Mouse (Mus musculus): ENCODE results near the gene 1700021F05Rik. TPM values are rescaled to one million over a fixed set of nuclear protein-coding genes. Genes with fewer than 3 reads are reported as not detected.

Gene 1700021F05Rik
- polyA plus RNA-seq, 1 experiment from 2014 or later = 67.4 TPM

DNA sequence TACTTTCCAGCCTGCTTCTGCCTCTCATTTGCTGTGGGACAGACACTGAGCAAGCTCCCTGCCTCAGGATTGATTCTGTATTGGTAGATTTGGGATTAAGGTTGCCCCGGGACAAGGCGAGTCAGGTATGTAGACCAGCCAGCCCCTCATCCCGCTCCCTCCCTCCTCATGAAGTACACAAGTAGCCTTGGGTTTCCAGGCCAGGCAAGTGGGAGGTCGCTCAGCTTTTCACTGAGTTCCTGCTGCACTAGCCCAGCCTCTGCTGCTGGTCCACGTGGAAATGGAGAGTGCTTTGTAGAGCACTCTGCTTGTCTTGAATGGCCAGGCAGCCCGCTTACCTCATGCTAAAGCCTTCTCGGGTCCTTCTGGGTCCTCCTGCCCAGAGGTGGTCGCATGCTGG is 50.8 kb downstream of the 1700021F05Rik start:
- Histone ChIP-seq H3K9me3 (replicated peaks) (no peaks in the 10 kb centered on the region), H3K36me3 (peaks cover 32% of the 10 kb centered on the region), H3K27me3 (ENCODE audit: low read depth, poor library complexity, severe bottlenecking) (no peaks in the 10 kb centered on the region), H3K4me1 (peaks cover 28% of the 10 kb centered on the region), H3K27ac (replicated peaks) (no peak overlapping the region; the same call in 1 of the 2 replicates), H3K4me3 (no peak overlapping the region)
- WGBS = 77% methylated on average over 8 of the region's 8 CpGs
- DNase-seq (ENCODE audit: low spot score) = no peak

DNA sequence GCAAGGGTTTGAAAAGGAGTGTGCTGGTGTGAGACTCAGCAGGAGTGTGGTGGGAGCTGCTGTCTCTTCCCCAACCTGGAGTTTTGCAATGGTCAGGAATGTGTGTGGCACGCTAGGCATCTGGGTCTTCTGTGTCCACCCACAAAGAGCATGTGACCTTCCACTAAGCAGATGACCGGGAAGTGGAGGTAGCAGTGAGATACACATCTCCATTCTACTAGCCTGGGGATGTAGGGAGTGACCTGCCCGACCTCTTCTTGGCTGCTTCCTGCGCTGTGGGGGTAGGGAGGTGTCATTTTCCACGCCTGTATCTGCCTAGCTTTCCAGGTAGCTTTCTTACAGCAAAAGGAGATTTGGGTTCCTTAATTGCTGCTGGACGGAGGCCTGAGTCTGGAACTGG is 51.2 kb downstream of the 1700021F05Rik start:
- WGBS = 65% methylated on average over 6 of the region's 6 CpGs
- no peak overlapping the region for H3K4me3 ChIP-seq
- no peak for DNase-seq (ENCODE audit: low spot score)
- peaks cover 27% of the 10 kb centered on the region for H3K36me3 ChIP-seq
- no peaks in the 10 kb centered on the region for H3K9me3 ChIP-seq (replicated peaks)
- no peak overlapping the region for H3K27ac ChIP-seq (replicated peaks)
- H3K27me3 ChIP-seq (ENCODE audit: low read depth, poor library complexity, severe bottlenecking) = no peaks in the 10 kb centered on the region
- peaks cover 28% of the 10 kb centered on the region for H3K4me1 ChIP-seq

- Histone ChIP-seq H3K27me3 (ENCODE audit: low read depth, poor library complexity, severe bottlenecking) (no peaks in the 10 kb centered on the region), H3K4me3 (no peak overlapping the region), H3K36me3 (peaks cover 26% of the 10 kb centered on the region), H3K9me3 (replicated peaks) (no peaks in the 10 kb centered on the region), H3K4me1 (peaks cover 28% of the 10 kb centered on the region), H3K27ac (replicated peaks) (no peak overlapping the region)
- WGBS = 87% methylated on average over 7 of the region's 7 CpGs
- no peak for DNase-seq (ENCODE audit: low spot score)
These were observed 51.7 kb downstream of the 1700021F05Rik start for GRCm38 (mm10) chr10:43489139-43489538.

DNA sequence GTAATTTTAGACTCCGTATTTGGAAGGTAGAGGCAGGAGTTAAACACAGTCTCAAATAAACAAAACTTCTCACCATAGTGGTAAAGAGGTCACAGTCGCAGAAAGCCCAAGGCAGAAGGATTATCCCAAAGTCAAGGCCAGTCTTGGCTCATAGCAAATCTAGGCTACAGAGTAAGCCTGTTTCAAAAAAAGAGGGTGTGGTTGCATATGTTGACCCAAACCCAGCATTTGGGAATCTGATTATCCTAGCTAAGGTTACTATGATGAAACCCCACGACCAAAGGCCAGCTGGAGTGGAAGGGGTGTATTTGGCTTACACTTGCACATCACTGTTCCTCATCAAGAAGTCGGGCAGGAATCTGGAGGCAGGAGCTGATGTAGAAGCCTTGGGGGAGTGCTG is 52.5 kb downstream of the 1700021F05Rik start:
- Histone ChIP-seq H3K9me3 (replicated peaks) (no peaks in the 10 kb centered on the region), H3K27me3 (ENCODE audit: low read depth, poor library complexity, severe bottlenecking) (no peaks in the 10 kb centered on the region), H3K4me3 (no peak overlapping the region), H3K4me1 (peaks cover 33% of the 10 kb centered on the region), H3K27ac (replicated peaks) (no peak overlapping the region), H3K36me3 (peaks cover 19% of the 10 kb centered on the region)
- no peak for DNase-seq (ENCODE audit: low spot score)
- WGBS = 85% methylated on average over 4 of the region's 4 CpGs

- 96% methylated on average over 3 of the region's 3 CpGs for WGBS
- H3K36me3 ChIP-seq = peaks cover 14% of the 10 kb centered on the region; the same call in 1 of the 2 replicates
- no peak for DNase-seq (ENCODE audit: low spot score)
- no peak overlapping the region for H3K4me3 ChIP-seq
- H3K27ac ChIP-seq (replicated peaks) = no peak overlapping the region
- H3K27me3 ChIP-seq (ENCODE audit: low read depth, poor library complexity, severe bottlenecking) = no peaks in the 10 kb centered on the region
- peaks cover 40% of the 10 kb centered on the region for H3K4me1 ChIP-seq
- H3K9me3 ChIP-seq (replicated peaks) = no peaks in the 10 kb centered on the region
These were observed 53.3 kb downstream of the 1700021F05Rik start for GRCm38 (mm10) chr10:43487441-43488010.

DNA sequence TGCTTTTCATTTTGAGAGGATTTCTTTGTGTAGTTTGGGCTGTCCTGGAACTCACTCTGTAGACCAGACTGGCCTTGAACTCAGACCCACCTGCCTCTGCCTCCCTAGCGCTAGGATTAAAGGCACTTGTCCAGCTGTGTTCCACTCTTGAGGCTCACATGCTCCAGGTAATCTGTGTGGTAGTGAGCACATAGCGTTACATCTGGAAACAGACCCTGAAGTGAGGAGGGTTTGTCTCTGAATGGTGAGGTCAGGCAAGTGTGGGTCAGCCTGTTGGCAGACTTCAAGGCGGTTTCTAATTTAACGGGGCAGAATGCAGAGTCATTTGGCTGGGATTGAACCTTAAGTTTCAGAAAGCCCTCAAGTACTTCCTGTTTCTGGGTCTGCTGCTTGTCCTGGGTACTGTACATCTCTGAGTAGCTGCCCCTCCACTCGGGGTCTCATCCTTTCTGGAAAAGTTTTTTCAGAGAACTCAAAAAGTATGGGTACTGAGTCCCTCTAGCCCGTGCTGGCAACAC is 55.0 kb downstream of the 1700021F05Rik start:
- Histone ChIP-seq H3K36me3 (peaks cover 14% of the 10 kb centered on the region; the same call in 1 of the 2 replicates), H3K4me3 (no peak overlapping the region), H3K27ac (replicated peaks) (no peak overlapping the region), H3K9me3 (replicated peaks) (no peaks in the 10 kb centered on the region), H3K4me1 (peaks cover 57% of the 10 kb centered on the region), H3K27me3 (ENCODE audit: low read depth, poor library complexity, severe bottlenecking) (no peaks in the 10 kb centered on the region)
- WGBS = 91% methylated on average over 6 of the region's 6 CpGs
- DNase-seq (ENCODE audit: low spot score) = no peak

GRCm38 (mm10) chr10:43483426-43483995 is 57.3 kb downstream of the 1700021F05Rik start:
- H3K27ac ChIP-seq (replicated peaks) = peak overlapping the region; percentile 63
- H3K4me3 ChIP-seq = peak overlapping the region; percentile 11; the same call in 1 of the 2 replicates
- no peaks in the 10 kb centered on the region for H3K27me3 ChIP-seq (ENCODE audit: low read depth, poor library complexity, severe bottlenecking)
- 61% methylated on average over 9 of the region's 9 CpGs for WGBS
- peaks cover 14% of the 10 kb centered on the region; the same call in 1 of the 2 replicates for H3K36me3 ChIP-seq
- H3K4me1 ChIP-seq = peaks cover 48% of the 10 kb centered on the region
- no peaks in the 10 kb centered on the region for H3K9me3 ChIP-seq (replicated peaks)
- no peak for DNase-seq (ENCODE audit: low spot score)

DNA sequence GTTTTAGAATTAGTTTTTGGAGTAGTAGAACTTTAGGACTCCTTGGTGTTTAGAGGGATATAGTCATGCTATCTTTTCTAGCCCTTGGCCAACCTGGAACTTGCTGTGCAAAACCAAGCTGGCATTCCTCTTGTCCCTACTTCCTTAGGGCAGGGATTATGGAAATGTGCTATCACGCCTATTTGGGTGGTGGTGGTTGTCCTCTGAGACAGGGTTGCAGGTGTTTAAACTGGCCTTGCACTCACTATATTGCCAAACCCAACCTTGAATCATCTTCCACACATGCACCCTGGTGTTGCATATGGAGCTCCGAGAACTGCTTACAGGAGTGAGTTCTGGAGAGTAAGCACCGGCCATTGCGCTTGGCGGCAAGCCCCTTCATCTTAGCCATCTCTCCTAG is 58.8 kb downstream of the 1700021F05Rik start:
- DNase-seq (ENCODE audit: low spot score) = no peak
- Histone ChIP-seq H3K27ac (replicated peaks) (no peak overlapping the region), H3K4me3 (no peak overlapping the region), H3K4me1 (peaks cover 51% of the 10 kb centered on the region), H3K9me3 (replicated peaks) (no peaks in the 10 kb centered on the region), H3K27me3 (ENCODE audit: low read depth, poor library complexity, severe bottlenecking) (no peaks in the 10 kb centered on the region), H3K36me3 (peaks cover 14% of the 10 kb centered on the region; the same call in 1 of the 2 replicates)
- WGBS = 88% methylated on average over 5 of the region's 5 CpGs

GRCm38 (mm10) chr10:43481179-43481578 is 59.6 kb downstream of the 1700021F05Rik start:
- H3K27me3 ChIP-seq (ENCODE audit: low read depth, poor library complexity, severe bottlenecking) = no peaks in the 10 kb centered on the region
- H3K9me3 ChIP-seq (replicated peaks) = no peaks in the 10 kb centered on the region
- no peak for DNase-seq (ENCODE audit: low spot score)
- H3K36me3 ChIP-seq = 0 out of 2 replicates have a peak, but pooled peaks cover 8% of the 10 kb centered on the region
- H3K4me1 ChIP-seq = peaks cover 58% of the 10 kb centered on the region
- H3K27ac ChIP-seq (replicated peaks) = no peak overlapping the region
- WGBS = 37% methylated on average over 4 of the region's 4 CpGs
- H3K4me3 ChIP-seq = peak overlapping the region; percentile 85

DNA sequence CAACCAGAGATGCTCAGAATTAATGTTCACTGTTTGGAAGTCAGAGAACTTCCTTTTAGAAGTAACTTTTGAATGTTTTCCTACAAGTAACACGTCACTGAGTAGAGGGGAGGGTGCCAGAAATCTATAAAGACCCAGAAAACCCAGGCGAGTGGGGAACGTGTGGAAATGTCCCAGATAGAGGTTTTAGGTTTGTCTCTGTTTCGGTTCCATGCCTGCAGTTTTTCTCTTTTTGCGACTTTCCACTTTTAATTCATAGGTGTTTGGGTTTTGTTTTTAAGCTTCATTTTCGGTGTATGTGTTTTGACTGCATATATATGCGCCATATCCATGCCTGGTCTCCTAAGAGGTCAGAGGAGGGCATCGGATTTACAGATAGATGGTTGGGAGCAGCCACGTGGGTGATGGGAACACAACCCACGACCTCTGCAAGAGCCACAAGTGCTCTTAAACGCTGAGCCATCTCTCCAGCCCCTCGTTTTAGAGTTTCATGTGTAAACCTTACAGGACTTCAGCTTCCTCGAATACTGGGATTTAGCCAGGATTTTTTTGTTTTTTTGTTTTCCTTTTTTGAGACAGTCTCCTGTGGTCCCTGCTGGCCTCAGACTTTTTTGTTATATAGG is 60.5 kb downstream of the 1700021F05Rik start:
- Histone ChIP-seq H3K4me1 (peaks cover 58% of the 10 kb centered on the region), H3K36me3 (0 out of 2 replicates have a peak, but pooled peaks cover 3% of the 10 kb centered on the region), H3K27me3 (ENCODE audit: low read depth, poor library complexity, severe bottlenecking) (no peaks in the 10 kb centered on the region), H3K4me3 (peak overlapping the region; percentile 85), H3K9me3 (replicated peaks) (no peaks in the 10 kb centered on the region), H3K27ac (replicated peaks) (peak overlapping the region; percentile 100)
- peak; percentile 18 for DNase-seq (ENCODE audit: low spot score)
- WGBS = 2% methylated on average over 13 of the region's 13 CpGs

DNA sequence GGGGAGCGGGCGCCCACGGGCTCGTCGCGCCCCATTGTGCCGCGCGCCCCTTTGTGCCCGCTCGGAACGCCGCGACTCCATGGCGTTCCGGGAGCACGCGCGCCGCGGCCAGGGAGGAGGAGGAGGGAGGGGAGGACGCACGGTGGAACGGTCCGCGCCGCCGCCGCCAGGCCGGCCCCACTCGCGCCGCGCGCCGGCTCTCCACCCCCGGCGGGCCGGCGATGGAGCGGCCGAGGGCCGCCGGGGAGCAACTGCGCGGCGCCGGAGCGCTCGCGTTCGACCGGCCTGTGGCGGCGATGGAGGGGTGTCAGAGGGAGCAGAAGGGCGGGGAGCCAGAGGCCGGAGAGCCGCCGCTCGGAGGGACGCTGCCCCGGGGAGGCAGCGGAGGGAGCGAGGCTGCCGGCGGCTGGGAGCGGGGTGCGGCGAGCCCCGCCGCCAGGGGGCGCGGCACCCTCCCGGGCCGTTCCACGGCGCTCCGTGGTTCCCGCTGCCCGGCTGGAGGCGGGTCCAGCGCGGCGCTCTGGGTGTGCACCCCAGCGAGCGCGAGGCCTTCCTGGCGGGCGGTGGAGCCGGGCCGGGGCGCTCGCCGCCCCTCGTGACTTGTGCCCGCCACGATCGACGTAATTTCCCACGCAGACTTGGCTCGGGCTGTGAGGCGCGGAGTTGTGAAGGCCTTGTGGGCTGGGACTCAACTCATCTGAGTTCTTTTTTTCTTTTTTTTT is 61.2 kb downstream of the 1700021F05Rik start:
- H3K4me1 ChIP-seq = peaks cover 58% of the 10 kb centered on the region
- under 1% methylated on average over 90 of the region's 103 CpGs for WGBS
- DNase-seq (ENCODE audit: low spot score) = peak; percentile 84
- H3K36me3 ChIP-seq = 0 out of 2 replicates have a peak, but pooled peaks cover 3% of the 10 kb centered on the region
- H3K27me3 ChIP-seq (ENCODE audit: low read depth, poor library complexity, severe bottlenecking) = no peaks in the 10 kb centered on the region
- peak overlapping the region; percentile 100 for H3K27ac ChIP-seq (replicated peaks)
- H3K4me3 ChIP-seq = peak overlapping the region; percentile 85
- no peaks in the 10 kb centered on the region for H3K9me3 ChIP-seq (replicated peaks)

GRCm38 (mm10) chr10:43478751-43479435 is 61.9 kb downstream of the 1700021F05Rik start, which contains the start of gene Bend3:
Gene Bend3 (plus strand): TSS chr10:43478831.
- H3K36me3 ChIP-seq = no peaks in the 10 kb centered on the region
- H3K27me3 ChIP-seq (ENCODE audit: low read depth, poor library complexity, severe bottlenecking) = no peaks in the 10 kb centered on the region
- H3K4me1 ChIP-seq = peaks cover 58% of the 10 kb centered on the region
- no peaks in the 10 kb centered on the region for H3K9me3 ChIP-seq (replicated peaks)
- peak; percentile 77 for DNase-seq (ENCODE audit: low spot score)
- H3K4me3 ChIP-seq = peak within 1 kb of the TSS; percentile 85
- under 1% methylated on average over 65 of the region's 101 CpGs for WGBS
- peak within 1 kb of the TSS; percentile 100 for H3K27ac ChIP-seq (replicated peaks)

Measured in midbrain, embryonic 10.5 days (tissue).